Mouse (Mus musculus): ENCODE data around the gene Pik3r6.

Pik3r6 gene

DNA sequence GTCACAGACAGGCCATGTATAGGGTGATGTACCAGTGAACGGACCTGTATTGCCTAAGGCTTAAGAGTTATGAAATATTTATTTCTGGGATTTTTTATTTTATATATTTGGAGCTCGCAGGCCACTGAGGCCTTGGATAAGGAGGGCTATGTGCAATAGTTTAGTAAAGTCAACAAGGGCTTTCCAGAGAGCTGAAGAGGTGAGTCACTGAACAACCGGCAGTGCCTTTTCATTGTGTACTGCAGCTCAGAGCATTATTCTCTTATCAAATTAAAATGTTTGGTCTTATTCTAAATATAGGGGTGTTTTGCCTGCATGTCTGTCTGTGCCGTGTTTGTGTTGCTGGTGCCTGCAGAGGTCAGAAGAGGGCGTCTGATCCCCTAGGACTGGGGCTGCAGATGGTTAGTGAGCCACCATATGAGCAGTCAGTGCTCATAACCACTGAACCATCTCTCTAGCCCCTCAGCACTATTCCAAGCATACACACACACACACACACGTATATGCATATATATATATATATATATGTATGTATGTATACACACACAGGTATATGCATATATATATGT lies 14.5 kb upstream of the Pik3r6 start:
- DNase-seq (ENCODE audit: low spot score), result no peak

DNA sequence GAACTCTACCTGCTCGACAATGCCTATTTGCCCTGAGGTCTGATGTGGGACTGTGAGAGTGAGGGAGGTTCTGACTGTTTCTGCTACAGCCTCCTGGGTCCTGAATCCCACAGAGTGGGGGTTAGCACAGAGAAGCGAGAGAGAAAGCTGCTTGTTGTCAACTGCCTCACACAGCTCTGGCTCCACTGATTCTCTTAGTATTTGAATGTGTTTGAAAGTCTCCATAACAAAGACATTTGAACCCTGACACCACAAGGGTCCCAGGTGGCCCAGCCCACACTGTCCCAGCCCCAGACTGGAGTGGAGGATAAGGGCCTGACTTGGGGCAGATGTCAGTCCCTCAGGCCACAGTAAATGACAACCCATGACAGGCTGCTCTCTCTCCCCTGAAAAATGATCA lies 13.6 kb upstream of the Pik3r6 start:
- DNase-seq (ENCODE audit: low spot score), result no peak

DNA sequence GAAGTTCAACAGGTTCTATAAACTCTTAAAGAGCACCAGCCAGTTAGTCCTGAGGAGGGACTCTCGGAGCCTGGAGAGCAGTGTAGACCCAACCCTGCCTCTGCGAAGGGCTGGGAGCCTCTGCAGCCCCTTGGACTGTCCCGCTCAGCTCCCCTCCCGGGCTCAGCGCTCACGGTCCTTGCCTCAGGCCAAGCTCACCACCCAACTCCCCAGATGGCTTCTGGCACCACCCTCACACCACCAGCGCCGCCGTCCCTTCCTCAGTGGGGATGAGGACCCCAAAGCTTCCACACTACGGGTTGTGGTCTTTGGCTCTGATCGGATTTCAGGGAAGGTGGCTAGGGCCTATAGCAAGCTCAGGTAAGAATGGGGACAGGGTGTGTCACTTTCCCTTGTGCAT lies 10.2 kb upstream of the Pik3r6 start:
- DNase-seq (ENCODE audit: low spot score), result no peak

GRCm38 (mm10) chr11:68493760-68494159 lies 9.1 kb upstream of the Pik3r6 start:
- DNase-seq (ENCODE audit: low spot score), result no peak

DNA sequence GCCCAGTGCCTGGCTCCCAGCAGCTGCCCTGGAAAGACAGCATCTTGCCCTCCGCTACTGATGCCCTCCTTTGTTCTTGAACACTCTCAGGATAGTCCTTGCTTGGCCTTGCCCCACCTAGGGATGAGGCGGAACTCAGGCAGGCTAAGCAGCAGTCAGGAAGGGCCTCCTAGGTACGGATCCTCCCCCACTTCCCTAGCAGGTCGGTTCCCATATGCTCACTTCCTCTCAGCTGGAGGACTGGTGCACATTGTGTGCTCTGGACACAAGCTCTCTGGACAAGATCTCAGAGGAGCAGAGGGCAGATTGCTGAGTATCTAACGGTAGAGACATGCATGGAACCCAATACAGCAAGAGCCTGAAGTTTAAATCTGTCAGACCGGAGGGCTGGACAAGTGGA lies 5.7 kb upstream of the Pik3r6 start:
- DNase-seq (ENCODE audit: low spot score), result no peak

- DNase-seq (ENCODE audit: low spot score), result no peak
Observed at GRCm38 (mm10) chr11:68498517-68498916, 4.3 kb upstream of the Pik3r6 start.

DNA sequence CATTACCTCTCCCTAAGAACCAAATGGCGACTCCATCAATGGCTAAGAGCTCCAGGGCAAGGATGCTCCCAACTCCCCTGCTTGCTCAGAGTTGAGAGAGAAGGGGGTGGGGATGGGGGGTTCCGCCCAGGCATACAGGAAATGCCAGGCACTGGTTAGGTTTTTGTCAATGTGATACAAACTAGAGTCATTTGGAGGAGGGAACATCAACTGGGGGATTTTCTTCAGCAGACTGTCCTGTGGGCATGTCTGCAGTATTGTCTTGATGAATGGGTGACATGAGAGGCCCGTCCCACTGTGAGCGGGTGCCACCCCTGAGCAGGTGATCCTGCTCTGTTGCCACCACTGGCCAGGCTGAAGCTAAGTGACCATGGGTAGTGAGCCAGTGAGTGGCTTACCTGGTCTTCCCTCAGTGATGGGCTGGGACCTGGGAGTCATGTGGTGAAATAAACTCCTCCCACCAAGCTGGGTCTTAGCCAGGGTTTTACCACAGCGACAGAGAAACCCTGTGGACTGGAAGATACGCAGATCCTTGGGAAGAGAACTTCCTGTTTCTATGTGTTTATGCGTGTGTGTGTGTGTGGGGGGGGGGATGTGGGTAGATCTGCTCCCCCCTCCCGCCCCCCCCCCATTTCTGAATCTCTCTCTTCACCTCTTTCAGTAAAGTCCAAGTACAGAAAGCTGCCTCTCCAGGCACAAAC lies 3.7 kb upstream of the Pik3r6 start:
- no peak for DNase-seq (ENCODE audit: low spot score)

- DNase-seq (ENCODE audit: low spot score), result no peak
Observed at GRCm38 (mm10) chr11:68500949-68501350, 1.9 kb upstream of the Pik3r6 start.

DNA sequence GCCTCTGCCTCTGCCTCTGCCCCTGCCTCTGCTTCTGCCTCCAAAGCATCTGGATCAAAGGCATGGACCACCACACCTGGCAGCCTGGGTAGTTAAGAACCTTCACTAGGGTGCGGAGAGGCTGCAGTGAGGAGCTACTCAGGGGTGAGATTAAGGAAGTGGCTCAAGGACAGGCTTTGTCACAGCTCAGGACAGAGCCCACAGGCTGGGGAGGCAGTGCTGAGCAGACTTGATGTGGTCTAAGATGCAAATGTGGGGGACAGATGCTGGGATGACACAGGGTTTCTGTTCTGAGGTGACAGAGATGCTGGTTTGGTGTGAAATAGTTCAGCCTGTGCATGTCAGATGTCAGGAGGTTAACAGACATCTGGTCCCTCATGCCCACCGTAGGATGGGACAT lies 411 bp upstream of the Pik3r6 start:
- DNase-seq (ENCODE audit: low spot score), result no peak

DNA sequence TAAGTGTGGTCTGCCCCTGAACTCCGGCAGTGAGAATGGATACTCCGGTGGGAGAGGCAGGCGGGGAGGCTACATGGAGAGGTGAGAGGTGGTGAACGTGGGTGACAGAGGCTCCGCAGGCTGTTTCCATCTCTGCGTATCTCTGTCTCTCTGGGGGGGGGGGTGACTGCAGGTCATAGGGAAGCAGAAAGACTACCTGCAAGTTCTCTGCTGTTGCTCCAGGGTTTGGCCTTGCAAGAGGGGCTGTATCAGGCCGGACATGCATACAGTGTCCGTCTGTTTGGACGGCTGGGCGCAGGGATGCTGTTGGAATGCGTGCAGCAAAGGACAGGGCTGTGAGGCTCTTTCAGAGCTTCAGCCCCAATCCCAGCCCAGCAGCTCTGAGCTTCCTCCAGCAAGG lies 2.1 kb downstream of the Pik3r6 start:
- DNase-seq (ENCODE audit: low spot score), result no peak

- DNase-seq (ENCODE audit: low spot score), result no peak
Observed at GRCm38 (mm10) chr11:68507246-68507645, 4.4 kb downstream of the Pik3r6 start.

DNA sequence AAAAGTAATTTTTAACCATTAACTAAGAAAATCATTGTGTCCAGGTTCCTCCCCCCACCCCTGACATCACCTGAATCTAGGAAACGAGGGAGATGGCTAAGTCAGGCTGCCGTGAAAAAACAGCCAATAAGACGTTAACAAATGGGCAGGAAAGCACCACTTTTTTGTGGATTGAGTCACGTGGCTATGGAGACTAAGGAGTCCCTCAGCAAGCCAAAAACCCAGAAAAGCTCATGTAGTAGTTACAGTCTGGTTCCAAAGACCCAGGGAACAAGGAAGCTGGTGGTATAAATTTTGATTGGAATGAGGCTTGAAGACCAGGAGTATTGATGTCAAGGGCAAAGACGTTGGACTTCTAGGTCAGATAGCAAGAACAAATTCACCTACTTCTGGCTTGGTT lies 5.8 kb downstream of the Pik3r6 start:
- no peak for DNase-seq (ENCODE audit: low spot score)

DNA sequence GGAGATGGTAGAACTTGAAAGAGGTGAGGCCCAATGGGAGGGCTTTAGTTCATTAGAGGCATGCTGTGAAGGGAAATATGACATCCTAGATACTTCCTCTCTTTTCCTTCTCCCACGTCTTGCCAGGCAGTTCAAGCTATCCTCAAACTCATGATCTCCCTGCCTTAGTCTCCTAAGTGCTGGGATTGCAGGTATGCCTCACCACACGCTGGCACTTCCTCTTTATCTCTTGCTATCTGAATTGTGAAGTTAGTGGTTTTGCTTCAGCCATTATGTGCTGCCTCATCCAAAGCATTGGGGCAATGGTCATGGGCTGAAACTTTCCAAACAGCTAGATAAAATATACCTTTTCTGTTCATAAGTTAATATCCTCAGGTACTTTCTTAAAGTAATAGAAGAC lies 6.4 kb downstream of the Pik3r6 start:
- no peak for DNase-seq (ENCODE audit: low spot score)

DNA sequence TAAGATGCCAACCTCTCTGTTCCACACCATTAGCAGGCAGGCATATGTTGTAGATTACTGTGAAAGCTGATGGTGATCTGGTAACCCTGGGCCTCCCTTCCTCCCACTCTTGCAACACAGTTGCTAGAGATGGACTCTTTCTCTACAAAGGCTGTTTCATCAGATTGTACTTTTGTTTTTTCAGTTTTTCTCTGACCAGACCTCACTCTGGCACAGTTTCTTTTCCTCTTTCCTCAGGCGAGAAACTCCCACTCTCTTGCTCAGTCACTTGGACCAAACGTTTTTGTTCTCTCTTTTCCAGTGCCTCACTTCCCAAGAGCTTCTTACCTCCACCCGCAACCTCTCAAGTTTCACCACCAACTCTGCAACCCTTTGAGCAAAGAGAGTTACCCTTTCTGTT lies 11.2 kb downstream of the Pik3r6 start:
- DNase-seq (ENCODE audit: low spot score), result peak; percentile 53

- DNase-seq (ENCODE audit: low spot score), result no peak
Observed at GRCm38 (mm10) chr11:68519362-68519761, 16.5 kb downstream of the Pik3r6 start.

- DNase-seq (ENCODE audit: low spot score), result no peak
Observed at GRCm38 (mm10) chr11:68519815-68520214, 17.0 kb downstream of the Pik3r6 start.

- no peak for DNase-seq (ENCODE audit: low spot score)
Observed at GRCm38 (mm10) chr11:68520439-68520838, 17.6 kb downstream of the Pik3r6 start.

DNA sequence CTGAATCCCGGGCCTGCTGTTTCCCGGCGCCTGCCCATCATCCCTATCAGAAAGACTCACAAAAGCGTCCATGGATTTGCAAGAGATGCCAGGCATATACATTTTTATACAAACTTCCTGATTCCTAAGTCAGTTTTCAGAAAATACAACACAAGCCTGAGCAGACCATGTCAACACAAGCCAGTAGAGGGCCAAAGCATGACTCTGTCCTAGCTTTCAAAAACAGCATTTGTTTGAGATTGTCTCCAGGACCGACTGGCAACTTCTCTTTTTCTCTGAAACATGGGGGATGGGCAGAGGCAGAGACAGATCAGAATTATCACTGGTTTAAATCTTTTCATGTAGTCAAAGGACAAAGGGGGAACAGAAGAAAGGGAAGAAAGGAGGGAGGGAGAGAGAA lies 18.5 kb downstream of the Pik3r6 start:
- DNase-seq (ENCODE audit: low spot score), result no peak

DNA sequence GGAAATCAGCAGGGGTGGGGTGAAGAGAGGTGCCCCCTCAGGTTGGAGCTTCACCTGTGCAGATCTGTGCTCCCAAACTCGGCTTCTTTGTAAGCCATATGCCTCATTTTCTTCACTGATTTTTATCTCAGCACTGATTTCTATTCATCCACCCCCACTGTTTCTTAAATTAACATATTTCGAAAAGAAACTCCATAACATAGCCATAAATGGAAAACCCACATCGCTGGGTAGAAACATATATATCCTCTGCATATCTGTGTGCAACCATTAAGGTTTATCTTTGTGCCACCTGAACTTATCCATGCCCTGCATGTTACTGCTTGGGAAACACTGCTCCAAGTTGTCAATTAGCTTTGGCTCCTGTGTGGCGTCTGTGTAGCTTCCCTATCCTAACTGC lies 23.6 kb downstream of the Pik3r6 start:
- DNase-seq (ENCODE audit: low spot score), result no peak

DNA sequence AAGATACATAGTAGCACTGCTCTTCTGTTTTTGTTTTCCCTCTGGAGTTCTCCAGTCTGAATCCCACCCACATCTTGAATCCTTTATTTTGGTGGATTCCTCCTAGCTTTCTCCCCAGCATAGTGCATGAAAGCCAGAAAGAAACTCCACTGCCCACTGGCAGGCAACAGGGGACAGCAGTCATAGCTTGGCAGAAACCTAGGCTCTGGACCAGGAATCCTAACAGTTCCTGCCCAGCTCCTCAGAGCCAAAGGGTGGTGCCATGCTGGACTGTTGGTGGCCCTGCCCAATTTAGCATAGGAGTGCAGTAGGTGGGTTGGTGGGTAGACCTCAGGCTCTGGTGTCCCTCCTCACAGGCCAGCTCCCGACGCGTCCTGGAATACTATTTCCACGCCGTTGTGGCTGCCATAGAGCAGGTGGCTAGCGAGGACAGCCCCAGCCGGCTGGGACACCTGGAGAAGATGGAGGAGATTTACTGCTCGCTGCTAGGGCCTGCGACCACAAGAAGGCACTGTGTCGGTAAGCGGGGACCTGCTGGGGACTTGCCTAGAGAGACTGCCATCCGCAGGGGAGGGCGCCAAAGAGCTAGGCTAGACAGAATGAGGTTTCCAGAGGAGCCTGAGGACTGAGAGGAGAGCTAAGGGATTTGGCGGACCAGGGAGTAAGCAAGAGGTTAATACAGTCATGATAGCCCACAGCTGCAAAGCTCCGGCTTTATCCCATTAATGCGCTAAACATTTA lies 28.4 kb downstream of the Pik3r6 start:
- peak; percentile 36 for DNase-seq (ENCODE audit: low spot score)

- DNase-seq (ENCODE audit: low spot score), result no peak
Observed at GRCm38 (mm10) chr11:68531941-68532535, 29.2 kb downstream of the Pik3r6 start.

DNA sequence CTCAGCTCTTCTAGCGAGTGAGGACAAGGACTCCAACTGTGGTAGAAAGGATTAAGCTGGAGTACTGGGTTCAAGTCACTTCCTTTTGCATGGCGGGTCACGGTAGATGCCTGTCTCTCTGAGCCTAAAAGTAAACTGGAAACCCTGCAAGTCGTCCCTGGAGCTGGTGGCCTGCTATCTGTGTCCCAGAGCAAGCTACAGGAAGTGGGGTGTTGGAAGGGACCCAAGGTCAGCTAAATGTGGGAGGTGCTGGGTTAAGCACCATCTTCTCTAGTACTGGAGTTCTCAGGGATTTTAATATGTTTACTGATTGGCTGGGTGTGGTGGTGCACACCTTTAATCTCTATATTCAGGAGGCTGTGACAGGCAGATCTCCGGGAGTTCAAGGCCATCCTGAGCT lies 30.0 kb downstream of the Pik3r6 start:
- DNase-seq (ENCODE audit: low spot score), result no peak

- no peak for DNase-seq (ENCODE audit: low spot score)
Observed at GRCm38 (mm10) chr11:68533971-68534475, 31.2 kb downstream of the Pik3r6 start.

Measured in adipocyte (in vitro differentiated cells).